Comparison of ENCODE assay signal across 8 mouse cellular contexts in the genomic region with DNA sequence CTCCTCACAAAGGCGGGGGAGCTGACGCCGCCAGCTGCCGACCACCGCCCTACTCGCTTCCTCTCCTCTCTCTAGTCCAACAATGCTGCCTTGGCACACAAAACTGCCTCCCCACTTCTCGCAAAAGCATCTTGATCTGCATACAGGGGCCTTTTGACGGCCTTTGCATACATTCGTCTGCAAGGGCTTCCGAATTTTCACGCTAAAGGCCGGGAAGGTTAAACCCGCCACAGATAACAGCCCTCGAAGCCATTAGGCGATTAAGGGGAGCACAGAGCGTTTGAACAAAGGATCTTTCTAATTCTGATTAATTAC. TPM values are rescaled to one million over a fixed set of nuclear protein-coding genes. Genes with fewer than 3 reads are reported as not detected.
DNase-seq lines count a peak whose midpoint lies in the region; ATAC-seq and TF ChIP-seq lines count a peak whose summit lies in the region.

No protein-coding gene starts in this region.

- TF ChIP-seq EP300 in stomach, postnatal 0 days (optimal IDR thresholded peaks at IDR 0.05), result no peak

- TF ChIP-seq CTCF in stomach, postnatal 0 days (IDR thresholded peaks at IDR 0.05; ENCODE audit: low read depth), result no peak

- H3K27ac ChIP-seq in heart, embryonic 10.5 days, result peak overlapping the region; percentile 91
- peak overlapping the region; percentile 92 for H3K27ac ChIP-seq in stomach, postnatal 0 days (replicated peaks)

- peak overlapping the region; percentile 64 for H3K4me3 ChIP-seq in heart, embryonic 10.5 days
- H3K4me3 ChIP-seq in stomach, postnatal 0 days (ENCODE audit: low read depth, low read length), result peak overlapping the region; percentile 60

- ATAC-seq in stomach, postnatal 0 days (ENCODE audit: low FRiP score, low TSS enrichment), result no peak

- 14% methylated on average over 16 of the region's 16 CpGs for WGBS in heart, embryonic 10.5 days
- WGBS in stomach, postnatal 0 days, result 18% methylated on average over 16 of the region's 16 CpGs

- DNase-seq in right cerebral cortex, postnatal 25 days, result peak; percentile 27
- DNase-seq in right cerebral cortex, postnatal 36 days (ENCODE audit: low spot score in 2 of 2), result no peak
- DNase-seq in cerebellum, postnatal 10 days, result peak; percentile 74 to 76
- no peak for DNase-seq in heart, embryonic 10.5 days (ENCODE audit: low spot score)
- DNase-seq in kidney, postnatal 14 days, result peak; percentile 36
- DNase-seq in lung, postnatal 4 days, result peak; percentile 55 to 65
- peak; percentile 41 for DNase-seq in stomach, postnatal 0 days (ENCODE audit: low spot score)
- DNase-seq in c-Kit-positive CD71-positive TER-119-positive erythroid progenitor cells, embryonic 14.5 days (ENCODE audit: low spot score), result no peak

- peaks cover 22% of the 10 kb centered on the region; the same call in 1 of the 2 replicates for H3K27me3 ChIP-seq in heart, embryonic 10.5 days (ENCODE audit: insufficient read depth, poor library complexity, severe bottlenecking)
- no peaks in the 10 kb centered on the region for H3K27me3 ChIP-seq in stomach, postnatal 0 days (ENCODE audit: control insufficient read depth, insufficient read depth, low read length)

- H3K4me2 ChIP-seq in stomach, postnatal 0 days (replicated peaks; ENCODE audit: low read depth), result 0 out of 2 replicates have a peak overlapping the region, but pooled peaks have one; percentile 8

- peaks cover 11% of the 10 kb centered on the region; the same call in 1 of the 2 replicates for H3K4me1 ChIP-seq in heart, embryonic 10.5 days
- no peaks in the 10 kb centered on the region for H3K4me1 ChIP-seq in stomach, postnatal 0 days (replicated peaks; ENCODE audit: control insufficient read depth, insufficient read depth)

- H3K36me3 ChIP-seq in heart, embryonic 10.5 days, result peaks cover 3% of the 10 kb centered on the region; the same call in 1 of the 2 replicates
- H3K36me3 ChIP-seq in stomach, postnatal 0 days (ENCODE audit: control insufficient read depth, insufficient read depth, low read length), result no peaks in the 10 kb centered on the region

- no peaks in the 10 kb centered on the region for H3K9me3 ChIP-seq in heart, embryonic 10.5 days
- H3K9me3 ChIP-seq in stomach, postnatal 0 days (ENCODE audit: control insufficient read depth, low read length), result no peaks in the 10 kb centered on the region

- peak overlapping the region; percentile 85 for H3K9ac ChIP-seq in stomach, postnatal 0 days (ENCODE audit: low read length)

RNA-seq across cellular contexts. Expression of a gene that starts 0.7 kb away (rescaled TPM):
- polyA plus RNA-seq in heart, embryonic 10.5 days (2016; fragmentation: Nextera tagmentation; extraction: Ambion mirVana), result 1,947 and 1,991 TPM in 2 replicates
- 6,456 and 7,015 TPM in 2 replicates for polyA plus RNA-seq in stomach, postnatal 0 days (2015; fragmentation: Nextera tagmentation; extraction: Ambion mirVana)

RNA-seq across cellular contexts. Expression of a gene that starts 55.7 kb away (rescaled TPM):
- polyA plus RNA-seq in heart, embryonic 10.5 days (2016; fragmentation: Nextera tagmentation; extraction: Ambion mirVana), result 0.08 TPM in 1 of 2 replicates, not detected in the other
- polyA plus RNA-seq in stomach, postnatal 0 days (2015; fragmentation: Nextera tagmentation; extraction: Ambion mirVana), result 0.24 and 0.58 TPM in 2 replicates

Comparison
In these comparisons a context has a peak if more than half of its experiments do, and no peak if none do; other contexts are left out.
1. DNase-seq: peak in right cerebral cortex, postnatal 25 days (single experiment), cerebellum, postnatal 10 days (2 of 2), kidney, postnatal 14 days (single experiment), lung, postnatal 4 days (2 of 2) and stomach, postnatal 0 days (single experiment); none in right cerebral cortex, postnatal 36 days (0 of 2), heart, embryonic 10.5 days (single experiment) and c-Kit-positive CD71-positive TER-119-positive erythroid progenitor cells, embryonic 14.5 days (single experiment).